Comparison of ENCODE assay signal across 7 mouse cellular contexts in genomic region chr4:139092356-139093195, GRCm38 (mm10). TPM values are rescaled to one million over a fixed set of nuclear protein-coding genes. Genes with fewer than 3 reads are reported as not detected.
DNase-seq lines count a peak whose midpoint lies in the region; ATAC-seq and TF ChIP-seq lines count a peak whose summit lies in the region.

Nbl1 (minus strand) TSS chr4:139092993.

- H3K4me3 ChIP-seq in E14TG2a.4 (replicated peaks; ENCODE audit: low read length) = peak within 1 kb of the TSS; percentile 76
- peak within 1 kb of the TSS; percentile 94 for H3K4me3 ChIP-seq in gastrocnemius, adult 2 months
- peak within 1 kb of the TSS; percentile 60 for H3K4me3 ChIP-seq in hindbrain, embryonic 13.5 days
- H3K4me3 ChIP-seq in limb, embryonic 11.5 days (ENCODE audit: low read depth, low read length) = peak within 1 kb of the TSS; percentile 65
- H3K4me3 ChIP-seq in midbrain, embryonic 14.5 days (replicated peaks; ENCODE audit: low read depth, low read length) = peak within 1 kb of the TSS; percentile 49

- H3K4me1 ChIP-seq in E14TG2a.4 (replicated peaks; ENCODE audit: low read depth, low read length) = peaks cover 39% of the 10 kb centered on the region
- peaks cover 37% of the 10 kb centered on the region for H3K4me1 ChIP-seq in hindbrain, embryonic 13.5 days (replicated peaks)
- H3K4me1 ChIP-seq in limb, embryonic 11.5 days (ENCODE audit: control insufficient read depth, insufficient read depth, low read length) = peaks cover 19% of the 10 kb centered on the region
- H3K4me1 ChIP-seq in midbrain, embryonic 14.5 days (ENCODE audit: control insufficient read depth, insufficient read depth, low read length) = peaks cover 15% of the 10 kb centered on the region; the same call in 1 of the 2 replicates

- intact Hi-C loops in gastrocnemius, adult 2 months (cut with DNase I) = no loop called here

- peak; percentile 72 for DNase-seq in adrenal gland, adult 2 months
- DNase-seq in gastrocnemius, adult 2 months = peak; percentile 87
- peak; percentile 51 for DNase-seq in limb, embryonic 11.5 days (ENCODE audit: low spot score)
- DNase-seq in midbrain, embryonic 14.5 days = peak; percentile 51
- DNase-seq in frontal cortex, postnatal 14 days (ENCODE audit: low spot score in 2 of 2) = no peak

- H3K9me3 ChIP-seq in E14TG2a.4 (ENCODE audit: low read length) = peaks cover 7% of the 10 kb centered on the region; the same call in 1 of the 2 replicates
- no peaks in the 10 kb centered on the region; the same call in 1 of the 2 replicates for H3K9me3 ChIP-seq in hindbrain, embryonic 13.5 days
- no peaks in the 10 kb centered on the region; the same call in 1 of the 2 replicates for H3K9me3 ChIP-seq in limb, embryonic 11.5 days (ENCODE audit: control insufficient read depth, low read length)
- no peaks in the 10 kb centered on the region for H3K9me3 ChIP-seq in midbrain, embryonic 14.5 days (ENCODE audit: control insufficient read depth, low read length)

- 1% methylated on average over 91 of the region's 105 CpGs for WGBS in hindbrain, embryonic 13.5 days
- WGBS in limb, embryonic 11.5 days = under 1% methylated on average over 92 of the region's 105 CpGs
- WGBS in midbrain, embryonic 14.5 days = under 1% methylated on average over 98 of the region's 105 CpGs

- ATAC-seq in hindbrain, embryonic 13.5 days (ENCODE audit: low FRiP score) = no peak
- ATAC-seq in limb, embryonic 11.5 days (ENCODE audit: insufficient number of reproducible peaks, low FRiP score, low TSS enrichment, low read depth) = no peak
- ATAC-seq in midbrain, embryonic 14.5 days (ENCODE audit: low FRiP score, low TSS enrichment) = no peak

- H3K36me3 ChIP-seq in E14TG2a.4 (ENCODE audit: insufficient read depth, low read length) = no peaks in the 10 kb centered on the region
- H3K36me3 ChIP-seq in hindbrain, embryonic 13.5 days = no peaks in the 10 kb centered on the region
- H3K36me3 ChIP-seq in limb, embryonic 11.5 days (ENCODE audit: control insufficient read depth, insufficient read depth, low read length) = no peaks in the 10 kb centered on the region
- H3K36me3 ChIP-seq in midbrain, embryonic 14.5 days (ENCODE audit: control insufficient read depth, insufficient read depth, low read length) = no peaks in the 10 kb centered on the region

- H3K4me2 ChIP-seq in hindbrain, embryonic 13.5 days = peak within 1 kb of the TSS; percentile 89
- H3K4me2 ChIP-seq in limb, embryonic 11.5 days (ENCODE audit: low read depth, severe bottlenecking) = peak within 1 kb of the TSS; percentile 93
- peak within 1 kb of the TSS; percentile 89 for H3K4me2 ChIP-seq in midbrain, embryonic 14.5 days (ENCODE audit: low read length)

- peaks cover 87% of the 10 kb centered on the region for H3K27me3 ChIP-seq in E14TG2a.4 (ENCODE audit: insufficient read depth, low read length)
- peaks cover 85% of the 10 kb centered on the region for H3K27me3 ChIP-seq in hindbrain, embryonic 13.5 days
- H3K27me3 ChIP-seq in limb, embryonic 11.5 days (ENCODE audit: control insufficient read depth, insufficient read depth, low read length) = peaks cover 20% of the 10 kb centered on the region
- H3K27me3 ChIP-seq in midbrain, embryonic 14.5 days (ENCODE audit: control insufficient read depth, insufficient read depth, low read length) = peaks cover 39% of the 10 kb centered on the region

- H3K27ac ChIP-seq in gastrocnemius, adult 2 months = peak within 1 kb of the TSS; percentile 91
- H3K27ac ChIP-seq in hindbrain, embryonic 13.5 days = peak within 1 kb of the TSS; percentile 75
- H3K27ac ChIP-seq in limb, embryonic 11.5 days (replicated peaks; ENCODE audit: low read depth, low read length) = peak within 1 kb of the TSS; percentile 69
- H3K27ac ChIP-seq in midbrain, embryonic 14.5 days (replicated peaks; ENCODE audit: low read depth, low read length) = peak within 1 kb of the TSS; percentile 22

- TF ChIP-seq CTCF in E14TG2a.4 (conservative IDR thresholded peaks at IDR 0.05; ENCODE audit: low read length) = no peak
- no peak for TF ChIP-seq CTCF in gastrocnemius, adult 2 months (IDR thresholded peaks at IDR 0.05)

- peak within 1 kb of the TSS; percentile 81 for H3K9ac ChIP-seq in hindbrain, embryonic 13.5 days
- peak within 1 kb of the TSS; percentile 80 for H3K9ac ChIP-seq in limb, embryonic 11.5 days (ENCODE audit: low read length)
- H3K9ac ChIP-seq in midbrain, embryonic 14.5 days (replicated peaks; ENCODE audit: low read length) = peak within 1 kb of the TSS; percentile 59

RNA-seq across cellular contexts. Expression of gene Nbl1, which starts in this region (rescaled TPM):
- 10 to 100 TPM; 44.0 to 64.4 TPM for total RNA-seq in adrenal gland, adult 2 months (2021)
- polyA plus RNA-seq in adrenal gland, adult 2 months (2012; rRNA removed) = 135 and 182 TPM in 2 replicates
- total RNA-seq in gastrocnemius, adult 2 months (2021) = 10 to 100 TPM; 19.9 to 40.8 TPM
- polyA plus RNA-seq in hindbrain, embryonic 13.5 days (2015; fragmentation: Nextera tagmentation; extraction: Ambion mirVana) = 40.8 and 45.3 TPM in 2 replicates
- polyA plus RNA-seq in limb, embryonic 11.5 days (2014; fragmentation: Nextera tagmentation; extraction: Ambion mirVana) = 51.8 and 53.8 TPM in 2 replicates
- 12.8 and 27.5 TPM in 2 replicates for polyA plus RNA-seq in midbrain, embryonic 14.5 days (2014; fragmentation: Nextera tagmentation; extraction: Ambion mirVana)

Comparison
In these comparisons a context has a peak if more than half of its experiments do, and no peak if none do; other contexts are left out.
1. DNase-seq: peak in adrenal gland, adult 2 months (single experiment), gastrocnemius, adult 2 months (single experiment), limb, embryonic 11.5 days (single experiment) and midbrain, embryonic 14.5 days (single experiment); none in frontal cortex, postnatal 14 days (0 of 2).
2. H3K27ac ChIP-seq: peak in every context shown above with its lines; median percentile 91 in gastrocnemius, adult 2 months; 75 in hindbrain, embryonic 13.5 days; 69 in limb, embryonic 11.5 days; 22 in midbrain, embryonic 14.5 days.
3. Peak in every context shown above with its lines, with median percentiles within 50 percentile points of each other: H3K4me3 ChIP-seq, H3K4me2 ChIP-seq and H3K9ac ChIP-seq.